1 mouse cellular context compared by ENCODE assay signal in the genomic region with DNA sequence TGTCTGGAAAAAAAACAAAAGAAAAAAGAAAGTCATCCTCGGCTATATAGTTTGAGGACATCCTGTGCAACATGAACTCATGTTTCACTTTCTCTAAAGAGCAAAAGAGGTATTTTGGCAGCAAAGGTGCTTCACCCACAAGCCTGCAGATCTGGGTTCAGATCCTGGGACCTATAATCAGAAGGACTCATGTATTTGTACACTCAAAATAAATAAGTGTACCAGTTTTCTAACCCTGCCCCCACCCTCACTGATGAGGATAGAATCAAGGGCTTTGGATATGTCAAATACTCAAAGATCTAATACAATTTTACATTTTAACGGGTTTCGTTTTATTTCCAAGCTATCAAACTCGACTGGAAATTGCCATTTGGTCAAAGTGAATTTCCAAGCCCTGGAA.
TF ChIP-seq lines count a peak whose summit lies in the region.

No protein-coding gene starts in this region.

TF ChIP-seq in MEL, 35 proteins besides CTCF, POLR2A, EP300 and RAD21:
- TF ChIP-seq ZNF384 (IDR thresholded peaks at IDR 0.05; ENCODE audit: low read depth, low read length) (0 out of 2 replicates have a peak, but pooled peaks have one; percentile 12), MAX (IDR thresholded peaks at IDR 0.05; ENCODE audit: low read length) (no peak), POLR2AphosphoS2 (IDR thresholded peaks at IDR 0.05; ENCODE audit: low read length) (no peak)
TF ChIP-seq in MEL: peak in this region for 1.
